Mouse (Mus musculus) left cerebral cortex, adult 8-10 months (tissue): Measurements from ENCODE around the gene Agap1. TPM values are rescaled to one million over a fixed set of nuclear protein-coding genes. Genes with fewer than 3 reads are reported as not detected.

ENCODE experiments used
- DNase-seq, 2 experiments: peaks; one replicate each; pipeline ENCODE4 v3.0.0; 2022; ENCODE audit warnings: low spot score in 2 of 2
- total RNA-seq, 4 experiments: library from RNA; stranded (reverse); gene quantifications; 2 replicates each; pipeline ENCODE4 v1.2.4; 2022

Agap1 gene
- total RNA-seq, 4 experiments from 2014 or later = 269 to 335 (median 295) TPM

- no peak for DNase-seq
Measured at GRCm38 (mm10) chr1:89929721-89930505, 475.3 kb downstream of the Agap1 start.

GRCm38 (mm10) chr1:89930551-89930950 lies 475.9 kb downstream of the Agap1 start:
- no peak for DNase-seq

- DNase-seq = no peak
Measured at GRCm38 (mm10) chr1:89931120-89931519, 476.5 kb downstream of the Agap1 start, which contains the start of gene Gbx2. Gene Gbx2, minus strand, starts transcription at chr1:89931179.

GRCm38 (mm10) chr1:89932021-89932423 lies 477.4 kb downstream of the Agap1 start:
- DNase-seq = no peak

- no peak for DNase-seq
Measured at GRCm38 (mm10) chr1:89932616-89933015, 478.0 kb downstream of the Agap1 start.

GRCm38 (mm10) chr1:89933028-89933427 lies 478.4 kb downstream of the Agap1 start:
- DNase-seq = no peak

- no peak for DNase-seq
Measured at GRCm38 (mm10) chr1:89933786-89934185, 479.2 kb downstream of the Agap1 start.

GRCm38 (mm10) chr1:89934316-89935260 lies 480.0 kb downstream of the Agap1 start:
- DNase-seq = no peak

GRCm38 (mm10) chr1:89935493-89936348 lies 481.1 kb downstream of the Agap1 start:
- DNase-seq = no peak

- DNase-seq = no peak
Measured at GRCm38 (mm10) chr1:89938884-89939595, 484.4 kb downstream of the Agap1 start.

- no peak for DNase-seq
Measured at GRCm38 (mm10) chr1:89939596-89939960, 485.0 kb downstream of the Agap1 start.

- no peak for DNase-seq
Measured at GRCm38 (mm10) chr1:89939981-89940726, 485.5 kb downstream of the Agap1 start.

- no peak for DNase-seq
Measured at GRCm38 (mm10) chr1:89940961-89941524, 486.4 kb downstream of the Agap1 start.

- no peak for DNase-seq
Measured at GRCm38 (mm10) chr1:89941701-89942381, 487.2 kb downstream of the Agap1 start.

GRCm38 (mm10) chr1:89942395-89942976 lies 487.9 kb downstream of the Agap1 start:
- no peak for DNase-seq

GRCm38 (mm10) chr1:89943202-89943601 lies 488.6 kb downstream of the Agap1 start:
- DNase-seq = peak in 1 of 2 experiments; percentile 59
